Mouse (Mus musculus): Measurements from ENCODE around the gene Tfcp2l1. TPM values are rescaled to one million over a fixed set of nuclear protein-coding genes. Genes with fewer than 3 reads are reported as not detected.

Tfcp2l1 gene
- total and polyA plus RNA-seq, 3 experiments = 0.32 to 0.47 (median 0.33) TPM

DNA sequence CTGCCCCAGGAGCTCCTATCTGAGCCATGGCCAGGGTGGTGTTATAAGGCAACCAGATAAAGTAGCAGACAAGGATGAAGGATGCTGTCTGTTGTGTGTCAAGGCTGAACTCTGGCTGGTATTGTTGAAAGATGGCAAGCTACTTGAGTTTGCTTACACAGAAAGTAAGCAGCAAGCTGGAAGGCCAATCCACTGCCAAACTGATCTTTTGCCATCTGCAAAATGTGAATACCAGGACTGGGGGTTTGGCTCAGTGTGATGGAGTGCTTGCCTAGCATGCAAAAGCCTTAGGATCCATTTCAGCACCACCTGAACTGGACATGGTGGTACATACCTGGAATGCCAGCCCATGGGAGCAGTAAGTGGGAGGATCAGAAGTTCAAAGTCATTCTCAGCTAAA, 101.1 kb downstream of the Tfcp2l1 start:
- intact Hi-C loops (cut with DNase I) = no loop called here
- no peak overlapping the region for H3K4me3 ChIP-seq

More for the DNA sequence above, 101.1 kb downstream of the Tfcp2l1 start:
- Histone ChIP-seq H3K4me1 (ENCODE audit: control insufficient read depth, insufficient read depth, low read length) (no peaks in the 10 kb centered on the region), H3K27me3 (ENCODE audit: control insufficient read depth, insufficient read depth, low read length) (no peaks in the 10 kb centered on the region), H3K36me3 (ENCODE audit: control insufficient read depth, insufficient read depth, low read length) (no peaks in the 10 kb centered on the region), H3K9ac (ENCODE audit: low read depth, low read length) (no peak overlapping the region), H3K27ac (no peak overlapping the region), H3K79me2 (replicated peaks; ENCODE audit: control insufficient read depth, insufficient read depth, low read length) (no peaks in the 10 kb centered on the region)
- no peak for DNase-seq
- TF ChIP-seq EP300 (IDR thresholded peaks at IDR 0.05; ENCODE audit: insufficient read depth, low read depth, low read length) (no peak), POLR2A (IDR thresholded peaks at IDR 0.05; ENCODE audit: insufficient read depth, low read depth, low read length) (no peak), CTCF (IDR thresholded peaks at IDR 0.05) (no peak)

Other genes starting within 250 kb of the Tfcp2l1 start
- 100 to 1,000 TPM; 323 to 407 TPM for gene Clasp1, start 238.9 kb upstream of the Tfcp2l1 start, total RNA-seq (2021)
- 148 and 198 TPM in 2 replicates for gene Clasp1, start 238.9 kb upstream of the Tfcp2l1 start, polyA plus RNA-seq (2012; rRNA removed)